Mouse (Mus musculus) bone marrow macrophage, adult 2 months (primary cell): ENCODE measurements at regions not wholly inside any gene's neighbourhood (a gene's known extent, or its start where the extent isn't known, plus 50 kb on each side); places are given as distances from the start of the nearest gene placed in this dataset.

Experiments used
- CTCF ChIP-seq: IDR thresholded peaks from 2 replicates; pipeline ENCODE4 v1.5.1; 2012; ENCODE audit warnings: low read depth, mild to moderate bottlenecking, low read length, moderate library complexity
- POLR2A ChIP-seq: IDR thresholded peaks from 2 replicates; pipeline ENCODE4 v1.6.1; 2012; ENCODE audit warnings: mild to moderate bottlenecking, low read depth, low read length, borderline replicate concordance

GRCm38 (mm10) chr12:85545718-85546117, 53.1 kb upstream of the Jdp2 start:
- TF ChIP-seq POLR2A (no peak), CTCF (no peak)
